Mouse (Mus musculus) cerebellum, adult 2 months (tissue): Measurements from ENCODE around the gene Nek2. TPM values are rescaled to one million over a fixed set of nuclear protein-coding genes. Genes with fewer than 3 reads are reported as not detected.

Experiments
- DNase-seq, 2 experiments: peaks; one replicate each; pipeline ENCODE4 v3.0.0; 2021
- H3K27ac ChIP-seq: fragments of 200-500 bp; 2 replicates; pipeline ENCODE4 v1.5.1; 2012; ENCODE audit warnings: low read length, control low read depth, inconsistent platforms; ENCODE audit not compliant: insufficient read depth
- H3K27me3 ChIP-seq: fragments of 200-500 bp; 2 replicates; pipeline ENCODE4 v1.6.1; 2012; ENCODE audit warnings: inconsistent platforms, mild to moderate bottlenecking, low read length, moderate library complexity; ENCODE audit not compliant: control insufficient read depth, insufficient read depth
- H3K4me1 ChIP-seq: fragments of 200-500 bp; 2 replicates; pipeline ENCODE4 v1.6.1; 2011; ENCODE audit warnings: low read length; ENCODE audit not compliant: control insufficient read depth, insufficient read depth
- H3K4me3 ChIP-seq: fragments of 200-500 bp; replicated peaks from 2 replicates; pipeline ENCODE3; 2011; ENCODE audit warnings: mild to moderate bottlenecking, low read depth, low read length, control low read depth; ENCODE audit not compliant: insufficient read depth
- CTCF ChIP-seq: fragments of 200-500 bp; IDR thresholded peaks from 2 replicates; pipeline ENCODE4 v1.5.1; 2011; ENCODE audit warnings: low read depth, mild to moderate bottlenecking, control low read depth, low read length, moderate library complexity, borderline replicate concordance; ENCODE audit not compliant: insufficient read depth
- POLR2A ChIP-seq: fragments of 200-500 bp; IDR thresholded peaks from 2 replicates; pipeline ENCODE4 v1.6.1; 2011; ENCODE audit warnings: low read length, control low read depth, borderline replicate concordance; ENCODE audit not compliant: insufficient read depth
- WGBS: fragments of 180-500 bp; shearing (Covaris S2); methylation state at CpG from one replicate; pipeline ENCODE4 v1.1.7; 2018; 5-methylcytosine and 5-hydroxymethylcytosine counted together
- polyA plus RNA-seq: library from polyadenylated mRNA; depleted of rRNA; stranded (reverse); fragments of >200 nt; gene quantifications from 2 replicates; pipeline ENCODE4 v1.2.3, GENCODE M21; 2012

Nek2 gene
- polyA plus RNA-seq, 1 experiment, result 4.5 TPM

- Histone ChIP-seq H3K4me3 (peak overlapping the region; percentile 29), H3K4me1 (peaks cover 11% of the 10 kb centered on the region; the same call in 1 of the 2 replicates), H3K27me3 (no peaks in the 10 kb centered on the region), H3K27ac (peak overlapping the region; percentile 6)
- DNase-seq, result peak; percentile 87 to 91
- 19% methylated on average over 19 of the region's 19 CpGs for WGBS
- TF ChIP-seq POLR2A (no peak), CTCF (peak; percentile 98)
Measured at GRCm38 (mm10) chr1:191817418-191818144, 3.7 kb upstream of the Nek2 start.

DNA sequence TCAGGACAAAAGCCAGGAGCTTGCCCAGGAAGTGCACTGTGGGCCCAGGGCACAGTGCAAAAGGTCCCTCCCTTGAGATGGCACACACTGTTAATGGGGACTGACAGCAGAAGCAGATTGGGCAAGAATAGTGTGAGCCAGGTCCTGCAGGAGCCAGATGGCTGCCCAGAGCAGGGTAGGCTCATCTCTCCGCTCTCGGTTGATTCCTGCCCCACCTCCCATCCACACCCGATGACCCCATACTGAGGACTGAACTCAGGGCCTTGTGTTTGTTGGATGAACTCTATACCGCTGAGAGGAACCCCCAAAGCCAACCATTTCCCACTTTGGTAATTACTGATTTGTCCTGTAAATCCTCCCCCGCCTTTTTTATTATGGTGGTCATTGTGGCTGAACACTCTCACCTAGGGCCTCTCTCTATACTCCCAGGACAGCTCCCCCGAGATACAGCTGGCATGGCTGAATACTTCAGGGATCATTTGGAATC, 3.1 kb upstream of the Nek2 start:
- 20% methylated on average over 6 of the region's 6 CpGs for WGBS
- no peak for DNase-seq
- H3K4me1 ChIP-seq, result peaks cover 11% of the 10 kb centered on the region; the same call in 1 of the 2 replicates
- H3K27ac ChIP-seq, result peak overlapping the region; percentile 3; the same call in 1 of the 2 replicates
- no peak for TF ChIP-seq CTCF
- no peaks in the 10 kb centered on the region for H3K27me3 ChIP-seq
- H3K4me3 ChIP-seq, result peak overlapping the region; percentile 29

GRCm38 (mm10) chr1:191819026-191819425, 2.2 kb upstream of the Nek2 start:
- no peak for TF ChIP-seq POLR2A
- TF ChIP-seq CTCF, result no peak
- Histone ChIP-seq H3K4me3 (no peak overlapping the region), H3K4me1 (peaks cover 11% of the 10 kb centered on the region; the same call in 1 of the 2 replicates), H3K27me3 (no peaks in the 10 kb centered on the region), H3K27ac (no peak overlapping the region)
- DNase-seq, result no peak

GRCm38 (mm10) chr1:191820951-191821325, 306 bp upstream of the Nek2 start:
- no peak overlapping the region for H3K27ac ChIP-seq

DNA sequence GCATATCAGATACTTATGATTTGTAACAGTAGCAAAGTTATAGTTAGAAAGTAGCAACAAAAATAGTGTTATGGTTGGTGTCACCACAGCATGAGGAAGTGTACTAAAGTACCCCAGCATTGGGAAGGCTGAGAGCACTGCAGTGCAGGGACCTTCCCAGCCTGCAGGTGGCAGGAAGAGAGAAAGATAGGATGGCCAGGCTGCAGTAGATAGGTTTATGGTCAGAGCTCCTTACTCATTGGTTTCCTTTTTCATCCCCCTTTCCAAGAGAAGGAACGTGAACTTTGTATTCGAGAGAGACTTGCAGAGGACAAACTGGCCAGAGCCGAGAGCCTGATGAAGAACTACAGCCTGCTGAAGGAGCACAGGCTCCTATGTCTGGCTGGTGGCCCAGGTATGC, 7.9 kb downstream of the Nek2 start:
- 80% methylated on average over 3 of the region's 3 CpGs for WGBS
- Histone ChIP-seq H3K4me1 (no peaks in the 10 kb centered on the region), H3K27me3 (no peaks in the 10 kb centered on the region), H3K4me3 (no peak overlapping the region), H3K27ac (no peak overlapping the region)
- DNase-seq, result no peak
- TF ChIP-seq CTCF, result no peak; the same call in 1 of the 2 replicates
- TF ChIP-seq POLR2A, result no peak

More at GRCm38 (mm10) chr1:191820951-191821325, 306 bp upstream of the Nek2 start:
- Histone ChIP-seq H3K4me1 (peaks cover 11% of the 10 kb centered on the region; the same call in 1 of the 2 replicates), H3K27me3 (no peaks in the 10 kb centered on the region), H3K4me3 (peak overlapping the region; percentile 78)
- DNase-seq, result no peak
- WGBS, result 7% methylated on average over 15 of the region's 15 CpGs
- TF ChIP-seq POLR2A, result no peak
- TF ChIP-seq CTCF, result no peak

GRCm38 (mm10) chr1:191833396-191833795, 12.2 kb downstream of the Nek2 start:
- 93% methylated on average over 6 of the region's 6 CpGs for WGBS

DNA sequence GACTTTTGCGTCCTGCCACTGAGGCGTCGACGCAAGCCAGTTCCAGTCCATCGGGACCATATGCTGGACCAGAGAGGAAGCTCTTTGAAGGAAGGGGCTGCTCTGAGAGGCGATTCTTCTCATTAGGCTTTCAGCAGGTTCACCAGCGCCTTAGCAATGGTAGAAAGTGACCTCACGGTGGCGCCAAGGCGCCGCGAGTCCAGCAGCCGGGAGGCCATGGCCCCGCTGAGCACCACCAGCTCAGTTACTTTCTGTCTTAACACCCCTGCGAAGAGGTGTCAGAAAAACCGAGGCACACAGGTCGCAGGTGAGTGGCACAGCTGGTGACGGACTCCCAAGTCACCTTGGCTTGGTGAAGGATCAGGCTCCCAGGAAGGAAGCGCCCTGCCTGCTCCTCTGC, 13.6 kb downstream of the Nek2 start:
- no peak overlapping the region for H3K27ac ChIP-seq
- no peaks in the 10 kb centered on the region for H3K27me3 ChIP-seq
- TF ChIP-seq POLR2A (no peak), CTCF (peak; percentile 93)
- H3K4me3 ChIP-seq, result no peak overlapping the region
- H3K4me1 ChIP-seq, result no peaks in the 10 kb centered on the region
- 10% methylated on average over 19 of the region's 19 CpGs for WGBS
- peak; percentile 53 to 62 for DNase-seq

More at GRCm38 (mm10) chr1:191833396-191833795, 12.2 kb downstream of the Nek2 start:
- Histone ChIP-seq H3K27me3 (no peaks in the 10 kb centered on the region), H3K27ac (no peak overlapping the region), H3K4me3 (no peak overlapping the region), H3K4me1 (no peaks in the 10 kb centered on the region)
- no peak for DNase-seq
- TF ChIP-seq POLR2A, result no peak

DNA sequence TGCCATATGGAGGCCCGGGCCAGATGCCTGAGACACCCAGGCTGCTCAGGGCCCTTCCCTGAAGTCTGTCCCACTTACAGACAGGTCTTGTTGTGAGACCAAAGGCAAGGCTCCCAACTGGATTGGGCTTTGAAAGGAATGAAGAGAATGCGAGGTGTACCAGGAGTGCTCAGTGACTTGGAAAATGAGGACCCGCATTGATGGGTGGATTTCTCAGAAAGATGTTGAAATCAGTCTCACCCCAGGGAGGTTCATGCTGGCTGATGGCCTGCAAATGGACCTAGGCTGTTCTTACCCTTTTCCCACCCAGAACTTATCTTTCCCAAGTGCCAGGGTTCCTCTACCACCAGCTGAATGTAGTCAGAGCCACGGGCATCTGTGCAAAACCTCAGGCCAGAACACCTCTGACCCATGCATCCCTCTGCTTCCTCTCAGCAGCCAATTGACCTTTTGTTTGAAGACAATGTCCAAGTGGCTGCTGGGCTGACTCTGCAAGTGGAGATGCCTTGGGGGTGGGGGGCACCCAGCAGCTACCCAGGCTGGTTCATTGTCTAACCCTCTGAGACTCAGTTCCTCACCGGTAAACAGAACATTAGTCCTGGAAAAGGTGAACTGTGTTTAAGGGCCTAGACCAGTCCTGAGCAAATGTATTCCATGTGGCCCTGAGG, 15.2 kb downstream of the Nek2 start:
- no peak for TF ChIP-seq CTCF
- TF ChIP-seq POLR2A, result no peak
- Histone ChIP-seq H3K4me1 (no peaks in the 10 kb centered on the region), H3K4me3 (no peak overlapping the region), H3K27me3 (no peaks in the 10 kb centered on the region), H3K27ac (no peak overlapping the region)
- WGBS, result 70% methylated on average over 5 of the region's 5 CpGs
- DNase-seq, result no peak
